Mouse (Mus musculus) lung, embryonic 14.5 days (tissue): ENCODE data around the gene Synj1. TPM values are rescaled to one million over a fixed set of nuclear protein-coding genes. Genes with fewer than 3 reads are reported as not detected.
A peak's percentile ranks its signal among the peaks of the same experiment; 100 is the strongest.

Experiments
- ATAC-seq: fragments of 200-750 bp; cut with Nextera tagmentation; 2 replicates; pipeline ENCODE4 v1.8.0; 2017; ENCODE audit warnings: mild to moderate bottlenecking, moderate TSS enrichment, moderate library complexity; ENCODE audit not compliant: insufficient read depth
- DNase-seq: peaks from one replicate; pipeline ENCODE4 v3.0.0-alpha.2; 2015
- H3K27ac ChIP-seq: fragments of 300-500 bp; sonication (generic); 2 replicates; pipeline ENCODE4 v1.5.1; 2014; ENCODE audit warnings: low read depth, mild to moderate bottlenecking, moderate library complexity
- H3K27me3 ChIP-seq: fragments of 300-500 bp; sonication (generic); 2 replicates; pipeline ENCODE4 v1.6.1; 2014; ENCODE audit warnings: low read length, control low read depth; ENCODE audit not compliant: insufficient read depth
- H3K36me3 ChIP-seq: fragments of 300-500 bp; sonication (generic); 2 replicates; pipeline ENCODE4 v1.6.1; 2014; ENCODE audit warnings: control low read depth; ENCODE audit not compliant: insufficient read depth
- H3K4me1 ChIP-seq: fragments of 300-500 bp; sonication (generic); 2 replicates; pipeline ENCODE4 v1.6.1; 2014; ENCODE audit warnings: antibody characterized with exemption, control low read depth; ENCODE audit not compliant: insufficient read depth
- H3K4me2 ChIP-seq: fragments of 300-500 bp; sonication (generic); 2 replicates; pipeline ENCODE4 v1.6.1; 2014; ENCODE audit warnings: mild to moderate bottlenecking
- H3K4me3 ChIP-seq: fragments of 300-500 bp; sonication (generic); 2 replicates; pipeline ENCODE4 v1.5.1; 2014; ENCODE audit warnings: low read depth, low read length
- H3K9ac ChIP-seq: fragments of 300-500 bp; sonication (generic); 2 replicates; pipeline ENCODE4 v1.6.1; 2014
- H3K9me3 ChIP-seq: fragments of 300-500 bp; sonication (generic); 2 replicates; pipeline ENCODE4 v1.6.1; 2016; ENCODE audit warnings: low read depth, low read length, control low read depth
- CTCF ChIP-seq: IDR thresholded peaks from 2 replicates; pipeline ENCODE4 v1.5.1; 2016; ENCODE audit warnings: antibody characterized with exemption, low read depth
- WGBS: fragments of 180-500 bp; shearing (Covaris S2); extraction: QIAGEN DNeasy Blood & Tissue Kit; methylation state at CpG from one replicate; pipeline ENCODE4 v1.1.7; 2014; 5-methylcytosine and 5-hydroxymethylcytosine counted together
- polyA plus RNA-seq: library from polyadenylated mRNA; unstranded; fragments of >200 nt; fragmentation: Nextera tagmentation; extraction: Ambion mirVana; gene quantifications from 2 replicates; pipeline ENCODE4 v1.2.1, GENCODE M21; 2014

Gene Synj1
- polyA plus RNA-seq, 1 experiment from 2014 or later, result 17.6 TPM

DNA sequence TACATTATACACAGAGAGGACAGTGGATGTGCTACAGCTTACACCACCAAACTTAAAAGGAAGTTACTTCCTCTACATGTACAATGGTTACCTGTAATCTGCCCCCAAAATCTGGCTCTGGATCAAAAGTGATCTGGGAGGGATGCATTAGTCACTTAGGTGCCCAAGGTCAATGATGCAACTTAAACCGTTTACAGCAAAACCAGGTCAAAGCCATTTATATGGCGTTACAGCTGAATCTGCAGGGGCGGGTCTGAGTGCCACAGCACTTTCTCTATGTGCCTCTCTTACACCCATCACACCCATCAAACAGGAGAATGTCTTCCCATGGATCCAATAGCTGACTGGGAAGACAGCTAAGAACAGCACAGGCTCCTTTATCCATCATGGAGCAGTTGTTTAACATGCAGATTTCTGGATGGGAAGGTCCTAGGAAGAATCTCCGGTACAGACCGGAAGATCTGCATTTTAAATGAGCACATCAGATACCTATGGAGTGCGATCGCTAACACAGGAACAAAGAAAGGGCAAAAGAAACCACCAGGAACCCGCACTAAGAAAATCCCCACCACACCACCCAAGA, 18.1 kb upstream of the Synj1 start:
- H3K27me3 ChIP-seq, result no peaks in the 10 kb centered on the region
- no peaks in the 10 kb centered on the region for H3K4me1 ChIP-seq
- no peak overlapping the region for H3K9ac ChIP-seq
- 92% methylated on average over 8 of the region's 8 CpGs for WGBS
- no peak overlapping the region for H3K27ac ChIP-seq
- DNase-seq, result no peak
- H3K4me2 ChIP-seq, result no peak overlapping the region
- no peak for TF ChIP-seq CTCF
- no peaks in the 10 kb centered on the region for H3K9me3 ChIP-seq
- ATAC-seq, result no peak
- H3K4me3 ChIP-seq, result no peak overlapping the region
- H3K36me3 ChIP-seq, result peaks cover 94% of the 10 kb centered on the region

- H3K27ac ChIP-seq, result no peak overlapping the region
- TF ChIP-seq CTCF, result no peak
- H3K9ac ChIP-seq, result no peak overlapping the region
- no peak for ATAC-seq
- no peaks in the 10 kb centered on the region for H3K27me3 ChIP-seq
- H3K4me2 ChIP-seq, result no peak overlapping the region
- peaks cover 92% of the 10 kb centered on the region for H3K36me3 ChIP-seq
- DNase-seq, result no peak
- H3K9me3 ChIP-seq, result no peaks in the 10 kb centered on the region
- no peaks in the 10 kb centered on the region for H3K4me1 ChIP-seq
- 86% methylated on average over 4 of the region's 4 CpGs for WGBS
- no peak overlapping the region for H3K4me3 ChIP-seq
Measured at GRCm38 (mm10) chr16:91026290-91026689, 15.2 kb upstream of the Synj1 start.

GRCm38 (mm10) chr16:91023384-91023783, 12.3 kb upstream of the Synj1 start:
- Histone ChIP-seq H3K27me3 (no peaks in the 10 kb centered on the region), H3K4me3 (no peak overlapping the region), H3K9ac (no peak overlapping the region), H3K36me3 (peaks cover 96% of the 10 kb centered on the region), H3K4me1 (no peaks in the 10 kb centered on the region), H3K9me3 (no peaks in the 10 kb centered on the region), H3K4me2 (no peak overlapping the region), H3K27ac (no peak overlapping the region)
- 79% methylated on average over 1 of the region's 1 CpGs for WGBS
- TF ChIP-seq CTCF, result peak; percentile 60
- DNase-seq (peak; percentile 46), ATAC-seq (no peak)

GRCm38 (mm10) chr16:91020842-91021483, 9.9 kb upstream of the Synj1 start:
- peaks cover 91% of the 10 kb centered on the region for H3K36me3 ChIP-seq
- H3K9me3 ChIP-seq, result no peaks in the 10 kb centered on the region
- H3K4me1 ChIP-seq, result no peaks in the 10 kb centered on the region
- no peaks in the 10 kb centered on the region for H3K27me3 ChIP-seq
- H3K9ac ChIP-seq, result no peak overlapping the region
- WGBS, result 86% methylated on average over 10 of the region's 10 CpGs
- no peak overlapping the region for H3K27ac ChIP-seq
- H3K4me2 ChIP-seq, result no peak overlapping the region
- no peak for TF ChIP-seq CTCF
- no peak for ATAC-seq
- no peak for DNase-seq
- no peak overlapping the region for H3K4me3 ChIP-seq

DNA sequence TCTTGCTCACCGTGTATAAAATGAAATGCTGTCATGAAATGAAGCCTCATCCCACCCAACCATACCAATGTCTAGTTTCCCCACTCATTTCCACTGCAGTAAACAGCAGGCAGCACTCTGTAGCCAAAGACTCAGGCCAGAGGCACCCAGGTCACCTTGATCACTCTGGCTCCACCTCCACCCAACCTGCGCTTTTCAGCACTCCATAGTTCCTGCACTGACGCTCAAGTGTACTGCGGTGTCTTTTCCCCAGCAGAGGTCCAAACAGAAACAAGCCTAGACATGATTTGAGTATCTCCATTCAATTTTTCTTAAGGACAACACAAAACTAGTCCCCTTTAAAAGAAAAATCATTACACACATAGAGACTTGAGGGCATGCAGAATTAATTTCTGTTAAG, 8.4 kb upstream of the Synj1 start:
- 92% methylated on average over 4 of the region's 4 CpGs for WGBS
- Histone ChIP-seq H3K9ac (no peak overlapping the region), H3K36me3 (peaks cover 88% of the 10 kb centered on the region), H3K27ac (no peak overlapping the region), H3K4me2 (no peak overlapping the region), H3K4me1 (no peaks in the 10 kb centered on the region), H3K9me3 (no peaks in the 10 kb centered on the region), H3K27me3 (no peaks in the 10 kb centered on the region), H3K4me3 (no peak overlapping the region)
- no peak for ATAC-seq
- no peak for DNase-seq
- TF ChIP-seq CTCF, result no peak

DNA sequence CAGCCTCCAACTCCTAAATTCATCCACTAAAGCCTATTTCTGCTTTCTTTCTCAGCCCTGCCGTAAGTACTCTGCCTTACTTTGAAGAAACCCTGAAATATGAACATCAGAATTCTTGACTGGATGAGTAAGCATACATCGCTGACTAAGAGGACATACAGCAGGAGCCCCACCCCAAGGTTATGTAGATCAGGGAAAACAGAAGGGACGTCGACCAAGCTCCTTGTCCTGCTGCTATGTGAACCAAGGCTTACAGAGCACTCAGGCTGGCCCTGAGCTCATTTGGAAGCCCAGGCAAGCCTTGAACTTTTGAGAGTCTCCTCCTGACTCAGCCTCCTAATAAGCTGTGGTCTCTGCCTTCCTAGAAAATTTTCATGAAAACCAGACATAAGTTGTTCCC, 4.7 kb upstream of the Synj1 start:
- H3K4me3 ChIP-seq, result no peak overlapping the region
- 85% methylated on average over 4 of the region's 4 CpGs for WGBS
- ATAC-seq, result no peak
- H3K27me3 ChIP-seq, result no peaks in the 10 kb centered on the region
- H3K9ac ChIP-seq, result no peak overlapping the region
- H3K9me3 ChIP-seq, result no peaks in the 10 kb centered on the region
- no peak for TF ChIP-seq CTCF
- H3K36me3 ChIP-seq, result peaks cover 63% of the 10 kb centered on the region
- no peak overlapping the region for H3K27ac ChIP-seq
- no peak overlapping the region for H3K4me2 ChIP-seq
- no peak for DNase-seq
- H3K4me1 ChIP-seq, result no peaks in the 10 kb centered on the region

- Histone ChIP-seq H3K4me3 (peak overlapping the region; percentile 94), H3K9ac (peak overlapping the region; percentile 73; the same call in 1 of the 2 replicates), H3K27me3 (no peaks in the 10 kb centered on the region), H3K4me2 (peak overlapping the region; percentile 85), H3K27ac (no peak overlapping the region), H3K9me3 (no peaks in the 10 kb centered on the region), H3K36me3 (peaks cover 26% of the 10 kb centered on the region), H3K4me1 (no peaks in the 10 kb centered on the region)
- TF ChIP-seq CTCF, result no peak
- WGBS, result 23% methylated on average over 3 of the region's 3 CpGs
- ATAC-seq (no peak), DNase-seq (no peak)
Measured at GRCm38 (mm10) chr16:91011847-91012246, 739 bp upstream of the Synj1 start.
